Mouse (Mus musculus) gastrocnemius, postnatal 36 days (tissue): ENCODE measurements at regions not wholly inside any gene's neighbourhood (a gene's known extent, or its start where the extent isn't known, plus 50 kb on each side); places are given as distances from the start of the nearest gene placed in this dataset.

Experiments used
- DNase-seq, 2 experiments: peaks; one replicate each; pipeline ENCODE4 v3.0.0; 2022
- intact Hi-C: fragments of 180-260 bp; cut with DNase I; formaldehyde crosslinking; loops from one replicate; pipeline ENCODE4 v1.15.1; 2025

DNA sequence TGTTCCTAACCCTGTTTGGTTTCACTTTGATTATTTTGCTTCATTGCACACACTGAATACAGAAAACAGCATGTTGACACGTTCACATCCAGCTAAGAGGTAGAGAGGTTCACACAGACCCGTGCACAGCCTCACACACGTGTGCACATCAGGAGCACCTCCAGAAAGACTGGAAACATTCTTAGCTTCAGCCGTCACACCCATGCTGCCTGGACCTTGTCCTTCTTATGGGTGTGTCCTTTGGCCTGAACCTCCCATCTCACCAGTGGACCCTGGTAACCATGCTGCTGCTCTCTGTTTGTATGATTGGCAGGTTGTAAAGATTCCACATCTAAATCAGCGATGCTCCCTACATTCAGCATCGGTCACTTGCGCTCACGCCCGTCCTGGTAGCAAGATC lies 109.8 kb downstream of the Gas1 start:
- no peak for DNase-seq
- intact Hi-C loops: no loop called here

GRCm38 (mm10) chr13:60061589-60061988 lies 115.6 kb downstream of the Gas1 start:
- intact Hi-C loops: no loop called here
- no peak for DNase-seq

DNA sequence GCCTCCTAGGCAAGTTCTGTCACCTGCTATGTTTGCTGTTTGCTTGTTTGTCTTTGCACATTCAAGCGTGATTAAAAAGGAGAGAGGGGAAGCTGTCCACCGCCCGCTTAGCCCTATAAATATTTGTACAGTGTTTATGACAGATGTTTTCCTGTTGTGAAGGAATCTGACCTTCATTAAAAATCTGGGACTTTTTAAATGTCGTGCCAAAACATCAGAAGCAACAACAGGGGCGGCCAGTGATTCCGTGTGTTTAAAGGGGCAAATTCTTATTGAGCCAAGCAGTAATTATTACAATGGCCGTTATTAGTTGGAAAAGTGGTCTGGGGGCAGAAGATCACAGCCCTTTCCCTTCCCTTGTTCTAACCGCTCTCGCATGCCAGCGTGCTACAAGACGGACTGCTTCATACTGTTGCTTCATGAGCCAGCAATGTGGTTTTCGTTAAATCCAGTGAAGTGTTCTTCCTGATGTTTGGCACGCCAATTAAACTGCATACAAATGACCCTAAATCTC lies 119.3 kb downstream of the Gas1 start:
- intact Hi-C loops: no loop called here

GRCm38 (mm10) chr13:60054531-60054930 lies 122.6 kb downstream of the Gas1 start:
- DNase-seq: no peak
- intact Hi-C loops: no loop called here

More for the DNA sequence above, 119.3 kb downstream of the Gas1 start:
- no peak for DNase-seq

GRCm38 (mm10) chr13:60054081-60054480 lies 123.1 kb downstream of the Gas1 start:
- DNase-seq: no peak
- intact Hi-C loops: no loop called here

DNA sequence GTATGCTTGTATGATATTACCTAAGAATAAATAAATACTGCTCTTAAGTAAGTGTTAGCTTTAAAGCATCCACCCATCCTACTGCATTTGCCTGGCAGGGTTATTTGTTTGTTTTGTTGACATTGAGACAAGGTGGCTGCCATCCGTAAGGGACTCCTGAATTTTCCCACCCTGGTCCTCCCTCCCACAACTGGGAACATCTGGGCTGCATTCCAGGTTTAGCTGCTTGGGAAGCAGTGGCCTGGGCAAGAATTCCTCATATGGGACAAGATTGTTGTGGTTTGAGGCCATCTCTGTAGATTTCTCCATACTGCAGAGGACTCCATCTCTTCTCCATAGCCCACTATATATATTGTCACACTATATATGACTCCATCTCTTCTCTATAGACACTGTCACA lies 125.3 kb downstream of the Gas1 start:
- intact Hi-C loops: no loop called here
- DNase-seq: no peak

DNA sequence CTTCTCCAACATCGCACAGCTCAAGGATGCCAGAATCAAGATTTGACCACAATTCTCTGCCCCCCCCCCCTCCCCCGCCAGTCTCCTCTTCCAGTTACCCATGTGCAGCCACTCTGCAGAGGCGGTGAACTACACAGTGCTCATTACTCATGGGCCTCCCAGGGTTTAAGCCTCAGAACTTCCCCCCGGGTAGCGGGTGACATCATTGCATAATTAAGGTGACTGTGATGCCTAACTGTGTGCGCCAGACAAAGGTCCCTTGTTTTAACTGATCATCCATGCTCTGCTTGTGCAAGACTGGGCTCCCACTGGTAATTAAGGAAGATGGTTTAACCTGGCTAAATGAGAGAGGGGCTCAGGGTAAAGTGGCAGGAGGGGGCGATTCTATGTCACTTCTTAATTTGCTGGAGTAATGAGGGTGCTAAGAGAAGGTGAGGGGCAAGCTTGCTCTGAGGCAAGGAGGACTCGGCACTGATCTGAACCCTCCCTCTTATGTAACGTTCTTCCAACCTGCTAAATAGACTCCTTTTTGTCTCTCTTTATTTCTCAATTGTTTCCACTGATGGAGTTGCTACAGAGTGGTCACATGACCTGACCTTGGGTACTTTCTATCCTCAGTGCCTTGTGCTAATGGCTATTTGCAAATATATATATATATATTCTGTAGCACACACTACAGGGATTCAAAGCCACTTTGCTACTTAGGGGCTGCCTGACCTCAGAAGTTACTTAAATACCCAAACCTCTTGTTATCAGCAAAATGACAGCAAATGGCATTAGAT lies 126.2 kb downstream of the Gas1 start:
- no peak for DNase-seq
- intact Hi-C loops: no loop called here

GRCm38 (mm10) chr13:60049703-60050102 lies 127.5 kb downstream of the Gas1 start:
- no peak for DNase-seq
- intact Hi-C loops: no loop called here

DNA sequence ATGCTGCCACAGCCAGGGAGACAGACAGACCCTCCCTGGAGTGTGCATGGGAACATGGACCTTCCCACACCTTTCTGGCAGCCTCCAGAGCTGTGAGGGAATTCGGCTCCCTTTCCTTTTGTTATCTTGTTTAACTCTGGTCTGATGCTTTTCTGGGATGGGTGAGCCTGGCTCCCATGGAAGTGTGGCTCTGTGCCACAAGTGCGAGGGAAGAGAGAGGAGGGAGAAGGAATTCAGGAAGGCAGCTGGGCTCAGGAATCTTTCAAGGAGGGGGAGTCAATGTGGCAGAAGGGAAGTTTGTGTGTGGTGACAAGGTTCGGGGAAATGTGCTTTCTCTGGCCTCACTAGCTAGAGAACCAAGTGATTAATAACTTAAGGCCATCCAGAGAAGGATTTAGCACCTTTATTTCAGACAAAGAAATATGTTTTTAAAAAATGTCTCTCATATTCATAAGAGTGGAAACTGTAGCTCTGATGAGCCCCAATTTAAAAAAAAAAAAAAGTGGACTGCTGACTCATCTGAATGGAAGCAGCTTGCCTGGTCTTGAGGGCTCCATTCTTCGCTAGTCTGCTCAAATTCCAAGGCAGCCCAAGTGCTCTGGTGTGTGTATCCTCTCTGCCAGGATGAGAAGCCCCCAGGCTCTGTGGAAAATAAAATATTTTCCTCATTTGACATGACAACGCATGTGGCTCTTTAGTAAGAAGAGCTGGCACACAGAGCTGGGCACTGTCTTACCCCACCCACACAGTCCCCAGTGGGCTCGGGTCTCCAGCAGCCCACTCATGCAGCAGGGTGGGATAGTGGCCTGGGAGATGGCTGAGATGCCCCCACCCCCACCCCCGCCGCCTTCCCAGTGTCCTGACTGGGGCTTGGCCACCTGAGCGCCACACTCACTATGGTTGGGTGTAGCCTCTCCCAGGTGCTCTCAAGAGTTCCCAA lies 129.1 kb downstream of the Gas1 start:
- DNase-seq: no peak
- intact Hi-C loops: no loop called here

DNA sequence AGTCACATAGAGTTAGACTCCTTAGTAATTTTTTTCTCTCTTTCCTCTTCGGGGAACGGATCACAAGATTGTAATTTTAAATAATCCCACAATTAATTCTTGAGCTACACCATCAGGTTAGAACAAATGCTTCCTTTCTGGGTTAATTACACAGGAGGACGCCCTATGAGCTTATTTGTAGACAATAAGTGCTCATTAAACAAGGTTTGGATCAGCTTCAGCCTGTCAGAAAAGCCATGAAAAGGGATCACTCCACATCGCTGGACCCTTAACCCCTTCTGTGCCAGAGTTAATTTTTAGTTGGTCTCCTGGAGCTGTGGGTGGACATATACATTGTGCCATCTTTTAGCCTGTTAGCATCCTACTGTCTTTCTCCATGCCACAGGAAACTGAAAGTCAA lies 131.4 kb downstream of the Gas1 start:
- DNase-seq: no peak
- intact Hi-C loops: no loop called here

DNA sequence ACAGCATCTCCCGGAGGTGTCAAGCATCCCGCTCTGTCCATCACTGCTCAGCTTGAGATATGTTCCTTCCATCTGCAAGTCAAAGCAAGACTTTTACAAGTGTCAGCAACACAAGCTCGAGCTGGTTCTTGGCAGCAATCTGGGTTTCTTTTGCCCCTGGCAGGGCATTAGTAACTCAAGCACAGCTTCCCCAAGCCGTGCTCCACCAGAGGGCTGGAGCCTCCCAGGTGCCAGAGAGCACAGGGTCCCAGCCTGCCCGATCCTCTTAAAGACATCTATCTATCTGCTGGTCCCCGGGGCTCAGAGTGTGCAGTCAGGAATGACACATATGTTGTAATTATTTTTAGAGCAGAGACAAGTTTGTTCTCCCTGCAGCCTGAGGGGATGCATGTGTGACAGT lies 132.3 kb downstream of the Gas1 start:
- no peak for DNase-seq
- intact Hi-C loops: no loop called here

GRCm38 (mm10) chr13:60042443-60042842 lies 134.7 kb downstream of the Gas1 start:
- no peak for DNase-seq
- intact Hi-C loops: no loop called here

- intact Hi-C loops: no loop called here
- DNase-seq: no peak
These were observed 141.5 kb downstream of the Gas1 start for GRCm38 (mm10) chr13:60035536-60036130.

- DNase-seq: no peak
- intact Hi-C loops: no loop called here
These were observed 144.0 kb downstream of the Gas1 start for GRCm38 (mm10) chr13:60033116-60033515.

- intact Hi-C loops: no loop called here
- DNase-seq: peak in 1 of 2 experiments; percentile 25
These were observed 144.6 kb downstream of the Gas1 start for GRCm38 (mm10) chr13:60032586-60032985.

DNA sequence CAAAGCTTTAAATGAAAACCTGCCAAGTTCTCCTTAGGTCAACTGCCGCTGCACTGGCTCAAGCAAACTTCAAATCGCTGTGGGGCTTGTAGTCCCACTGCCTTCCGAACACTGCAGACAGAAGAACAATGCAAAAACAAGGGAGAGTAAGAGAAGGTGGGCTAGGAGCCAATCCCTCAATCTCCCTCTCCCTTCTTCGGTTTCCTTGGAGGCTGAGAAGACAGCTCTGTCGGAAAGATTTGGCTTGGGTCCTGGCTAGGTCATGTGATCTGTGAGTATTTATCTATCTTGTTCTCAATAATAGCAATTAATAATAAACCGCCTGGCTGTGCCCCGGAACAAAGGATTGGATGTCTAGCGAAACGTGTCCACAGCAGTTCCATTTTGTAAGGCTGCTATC lies 147.6 kb downstream of the Gas1 start:
- no peak for DNase-seq
- intact Hi-C loops: no loop called here

DNA sequence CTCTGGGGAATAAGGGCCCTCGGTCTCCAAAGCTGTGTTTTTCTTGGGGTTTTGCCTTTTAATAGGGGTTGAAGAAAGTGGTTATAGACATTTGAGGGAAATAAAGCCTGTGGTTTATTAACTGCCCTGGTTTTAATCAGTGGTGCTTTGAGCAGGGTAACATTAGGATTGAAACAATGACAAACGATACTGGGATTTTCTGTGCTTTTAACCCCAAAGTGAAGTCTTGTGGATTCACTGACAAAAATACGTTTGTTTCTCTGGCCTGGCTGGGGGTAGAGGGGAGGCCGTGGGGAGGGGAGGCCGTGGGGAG lies 157.0 kb downstream of the Gas1 start:
- intact Hi-C loops: no loop called here
- DNase-seq: no peak

DNA sequence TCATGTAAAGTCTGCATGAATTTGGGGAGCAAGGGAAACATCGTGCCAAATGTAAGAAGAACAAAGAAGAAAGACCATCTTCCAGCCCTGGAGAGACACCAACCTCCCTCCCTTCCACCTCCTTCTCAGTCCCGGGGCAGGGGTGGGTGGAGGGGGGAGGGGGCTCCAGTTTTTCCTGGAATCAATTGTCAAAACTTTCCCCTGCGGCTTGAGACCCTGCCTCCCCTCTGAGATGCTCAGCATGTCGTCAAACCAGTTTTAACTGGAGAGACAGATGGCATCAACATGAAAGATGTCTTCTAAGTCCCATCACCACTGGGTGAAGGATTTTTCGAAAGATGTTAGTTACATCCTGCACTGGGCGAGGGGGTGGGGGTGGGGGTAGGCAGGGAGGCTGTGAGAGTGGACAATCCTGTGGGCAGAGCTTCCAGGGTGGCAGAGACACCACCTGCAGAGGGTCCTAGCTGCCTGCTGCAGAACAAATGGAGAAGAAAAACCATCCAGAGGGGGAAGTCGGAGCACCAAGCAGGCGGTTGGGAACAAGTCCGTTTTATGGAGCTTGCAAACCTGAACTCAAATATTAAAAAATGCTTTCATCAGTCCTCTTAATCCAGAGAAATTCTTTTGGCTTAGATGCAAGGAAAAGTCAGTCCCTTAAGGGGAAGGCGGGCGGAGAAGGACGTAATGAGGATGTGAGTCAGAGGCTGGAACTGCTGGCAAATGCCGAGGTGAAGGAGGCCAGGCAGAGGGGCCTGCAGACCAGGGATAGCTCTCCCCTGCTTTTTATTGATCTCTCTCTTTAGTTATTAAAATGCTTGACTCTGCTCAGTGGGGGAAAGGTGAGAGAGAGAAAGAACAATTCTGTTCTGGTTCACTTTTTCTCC lies 157.6 kb downstream of the Gas1 start:
- DNase-seq: peak in 1 of 2 experiments; percentile 67
- intact Hi-C loops: no loop called here

GRCm38 (mm10) chr13:60015854-60016366 lies 161.3 kb downstream of the Gas1 start:
- DNase-seq: peak in 1 of 2 experiments; percentile 22
- intact Hi-C loops: no loop called here
